8 mouse cellular contexts compared by ENCODE assay signal in genomic region chr16:52453971-52454514, GRCm38 (mm10). TPM values are rescaled to one million over a fixed set of nuclear protein-coding genes. Genes with fewer than 3 reads are reported as not detected.
DNase-seq lines count a peak whose midpoint lies in the region; ATAC-seq and TF ChIP-seq lines count a peak whose summit lies in the region.

Gene Alcam (minus strand): TSS chr16:52454074.

- peak; percentile 70 for DNase-seq in CD4-positive helper T cell, adult 2 months (ENCODE audit: low read depth, low spot score)
- DNase-seq in adrenal gland, postnatal 10 days, result peak; percentile 51
- DNase-seq in heart, postnatal 36 days, result peak; percentile 17 to 26
- DNase-seq in layer of hippocampus, adult 9-10 months (ENCODE audit: low spot score), result peak; percentile 30
- peak; percentile 1 for DNase-seq in ovary, adult 18-20 months (ENCODE audit: low spot score)
- DNase-seq in adipocyte (ENCODE audit: low spot score), result no peak

- H3K4me2 ChIP-seq in lung, embryonic 16.5 days (ENCODE audit: low read depth, low read length), result peak within 1 kb of the TSS; percentile 89

- intact Hi-C loops in heart, postnatal 36 days (cut with DNase I), result loop anchor here (1.0 to 2.0 kb wide), 2 partner anchors 143 to 812 kb away; no protein-coding TSS in a partner anchor

- no peak for TF ChIP-seq CTCF in embryonic fibroblast, embryonic 13.5 days (IDR thresholded peaks at IDR 0.05; ENCODE audit: borderline replicate concordance, insufficient read depth, low read length)

- TF ChIP-seq POLR2A in embryonic fibroblast, embryonic 13.5 days (IDR thresholded peaks at IDR 0.05; ENCODE audit: low read depth, low read length), result no peak

- no peaks in the 10 kb centered on the region for H3K9me3 ChIP-seq in lung, embryonic 16.5 days (ENCODE audit: control insufficient read depth, low read length)

- WGBS in lung, embryonic 16.5 days, result 2% methylated on average over 14 of the region's 14 CpGs

- H3K4me3 ChIP-seq in embryonic fibroblast, embryonic 13.5 days (ENCODE audit: insufficient read depth, low read length), result peak within 1 kb of the TSS; percentile 67
- H3K4me3 ChIP-seq in lung, embryonic 16.5 days (ENCODE audit: low read length), result peak within 1 kb of the TSS; percentile 79

- H3K27me3 ChIP-seq in lung, embryonic 16.5 days (ENCODE audit: control insufficient read depth, insufficient read depth, low read depth, low read length), result no peaks in the 10 kb centered on the region

- peak within 1 kb of the TSS; percentile 12; the same call in 1 of the 2 replicates for H3K27ac ChIP-seq in embryonic fibroblast, embryonic 13.5 days (ENCODE audit: insufficient read depth, low read length)
- H3K27ac ChIP-seq in lung, embryonic 16.5 days (ENCODE audit: low read length), result peak within 1 kb of the TSS; percentile 56

- no peaks in the 10 kb centered on the region for H3K4me1 ChIP-seq in embryonic fibroblast, embryonic 13.5 days (ENCODE audit: control insufficient read depth, insufficient read depth, low read length)
- H3K4me1 ChIP-seq in lung, embryonic 16.5 days (replicated peaks; ENCODE audit: control insufficient read depth, insufficient read depth, low read length), result peaks cover 2% of the 10 kb centered on the region; the same call in 1 of the 2 replicates

- no peaks in the 10 kb centered on the region for H3K36me3 ChIP-seq in lung, embryonic 16.5 days (ENCODE audit: control insufficient read depth, insufficient read depth, low read length)

- no peak for ATAC-seq in lung, embryonic 16.5 days (ENCODE audit: low read depth)

- H3K9ac ChIP-seq in lung, embryonic 16.5 days (ENCODE audit: low read length), result peak within 1 kb of the TSS; percentile 55

RNA-seq across cellular contexts. Expression of gene Alcam, which starts in this region (rescaled TPM):
- 10 to 100 TPM; 48.8 to 51.4 TPM for total RNA-seq in adrenal gland, postnatal 10 days (2021)
- 63.6 and 76.1 TPM in 2 replicates for polyA plus RNA-seq in embryonic fibroblast, embryonic 13.5 days (2011; ENCODE audit: insufficient read length, low read depth, missing spikeins)
- total RNA-seq in heart, postnatal 36 days (2021), result 1 to 10 TPM; 2.6 to 3.4 TPM
- 43.0 and 45.7 TPM in 2 replicates for polyA plus RNA-seq in lung, embryonic 16.5 days (2015; fragmentation: Nextera tagmentation; extraction: Ambion mirVana)

Comparison
In these comparisons a context has a peak if more than half of its experiments do, and no peak if none do; other contexts are left out.
1. RNA of gene Alcam (total RNA-seq): 48.8 to 51.4 TPM in adrenal gland, postnatal 10 days; 2.6 to 3.4 TPM in heart, postnatal 36 days; every median in the first group is over 10 times any median in the second.